Mouse (Mus musculus) liver, postnatal 0 days (tissue): ENCODE data around the gene Palld.

ENCODE experiments used
- CTCF ChIP-seq: sonication (generic); IDR thresholded peaks from 2 replicates; pipeline ENCODE4 v1.5.1; 2016; ENCODE audit warnings: antibody characterized with exemption, low read depth
- EP300 ChIP-seq: IDR thresholded peaks from 2 replicates; pipeline ENCODE4 v1.6.1; 2016; ENCODE audit warnings: antibody characterized with exemption, low read depth, mild to moderate bottlenecking

- TF ChIP-seq EP300 (no peak), CTCF (no peak)
These were observed 290.7 kb downstream of the Palld start for GRCm38 (mm10) chr8:61611741-61612140.
